Mouse (Mus musculus) liver, embryonic 12.5 days (tissue): ENCODE results near the gene Rbm19. TPM values are rescaled to one million over a fixed set of nuclear protein-coding genes. Genes with fewer than 3 reads are reported as not detected.

Experiments used
- ATAC-seq: fragments of 200-750 bp; cut with Nextera tagmentation; 2 replicates; pipeline ENCODE4 v1.8.0; 2017; ENCODE audit warnings: moderate number of reproducible peaks, mild to moderate bottlenecking, moderate library complexity
- H3K27ac ChIP-seq: fragments of 300-500 bp; sonication (generic); 2 replicates; pipeline ENCODE4 v1.5.1; 2016; ENCODE audit warnings: mild to moderate bottlenecking
- H3K27me3 ChIP-seq: fragments of 300-500 bp; sonication (generic); replicated peaks from 2 replicates; pipeline ENCODE4 v1.6.1; 2016; ENCODE audit warnings: mild to moderate bottlenecking, moderate library complexity
- H3K36me3 ChIP-seq: fragments of 300-500 bp; sonication (generic); 2 replicates; pipeline ENCODE4 v1.6.1; 2016; ENCODE audit warnings: mild to moderate bottlenecking, moderate library complexity
- H3K4me1 ChIP-seq: fragments of 300-500 bp; sonication (generic); 2 replicates; pipeline ENCODE4 v1.6.1; 2016
- H3K4me2 ChIP-seq: fragments of 300-500 bp; sonication (generic); 2 replicates; pipeline ENCODE4 v1.6.1; 2016; ENCODE audit warnings: mild to moderate bottlenecking, moderate library complexity
- H3K4me3 ChIP-seq: fragments of 300-500 bp; sonication (generic); 2 replicates; pipeline ENCODE4 v1.5.1; 2016; ENCODE audit warnings: mild to moderate bottlenecking, moderate library complexity
- H3K9ac ChIP-seq: fragments of 300-500 bp; sonication (generic); 2 replicates; pipeline ENCODE4 v1.6.1; 2016; ENCODE audit warnings: mild to moderate bottlenecking, moderate library complexity
- H3K9me3 ChIP-seq: fragments of 300-500 bp; sonication (generic); replicated peaks from 2 replicates; pipeline ENCODE4 v1.6.1; 2016; ENCODE audit warnings: mild to moderate bottlenecking, moderate library complexity
- WGBS: fragments of 180-500 bp; shearing (Covaris S2); methylation state at CpG from one replicate; pipeline ENCODE4 v1.1.7; 2016; ENCODE audit not compliant: insufficient replicate concordance; 5-methylcytosine and 5-hydroxymethylcytosine counted together
- polyA plus RNA-seq: library from polyadenylated mRNA; unstranded; fragments of >200 nt; fragmentation: Nextera tagmentation; extraction: Ambion mirVana; gene quantifications from 2 replicates; pipeline ENCODE4 v1.2.1, GENCODE M21; 2016

Gene Rbm19
- polyA plus RNA-seq, 1 experiment from 2014 or later = 30.2 TPM

GRCm38 (mm10) chr5:120214511-120214910, 98.2 kb downstream of the Rbm19 start:
- Histone ChIP-seq H3K4me1 (peaks cover 6% of the 10 kb centered on the region; the same call in 1 of the 2 replicates), H3K36me3 (no peaks in the 10 kb centered on the region), H3K4me2 (no peak overlapping the region), H3K27ac (no peak overlapping the region), H3K9me3 (no peaks in the 10 kb centered on the region), H3K4me3 (no peak overlapping the region), H3K9ac (no peak overlapping the region), H3K27me3 (peaks cover 37% of the 10 kb centered on the region)
- ATAC-seq = no peak
- 44% methylated on average over 3 of the region's 3 CpGs for WGBS

DNA sequence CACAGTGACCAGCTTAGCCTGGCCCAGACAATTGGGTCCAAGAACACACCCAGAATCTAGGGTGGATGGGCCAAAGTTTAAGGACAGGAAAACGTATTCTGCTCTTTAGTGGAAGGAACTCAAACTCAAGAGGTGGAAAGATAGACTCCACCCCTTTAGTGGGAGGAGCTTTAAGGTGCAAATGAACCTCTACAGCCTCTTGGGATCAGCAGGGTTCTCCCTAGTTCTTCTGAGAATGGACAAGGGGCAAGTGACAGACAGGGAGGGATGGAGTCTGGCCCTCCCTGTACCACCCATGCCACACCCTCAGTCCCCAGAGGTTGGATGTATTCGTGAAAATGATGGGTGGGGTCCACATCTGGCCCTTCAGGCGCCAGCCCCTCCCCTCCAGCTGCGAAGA, 105.0 kb downstream of the Rbm19 start:
- 0 out of 2 replicates have a peak, but pooled peaks have one; percentile 32 for ATAC-seq
- Histone ChIP-seq H3K9ac (no peak overlapping the region), H3K27ac (no peak overlapping the region), H3K9me3 (no peaks in the 10 kb centered on the region), H3K27me3 (peaks cover 44% of the 10 kb centered on the region), H3K4me2 (no peak overlapping the region), H3K4me1 (0 out of 2 replicates have a peak, but pooled peaks cover 3% of the 10 kb centered on the region), H3K4me3 (no peak overlapping the region), H3K36me3 (no peaks in the 10 kb centered on the region)
- WGBS = 9% methylated on average over 4 of the region's 4 CpGs

DNA sequence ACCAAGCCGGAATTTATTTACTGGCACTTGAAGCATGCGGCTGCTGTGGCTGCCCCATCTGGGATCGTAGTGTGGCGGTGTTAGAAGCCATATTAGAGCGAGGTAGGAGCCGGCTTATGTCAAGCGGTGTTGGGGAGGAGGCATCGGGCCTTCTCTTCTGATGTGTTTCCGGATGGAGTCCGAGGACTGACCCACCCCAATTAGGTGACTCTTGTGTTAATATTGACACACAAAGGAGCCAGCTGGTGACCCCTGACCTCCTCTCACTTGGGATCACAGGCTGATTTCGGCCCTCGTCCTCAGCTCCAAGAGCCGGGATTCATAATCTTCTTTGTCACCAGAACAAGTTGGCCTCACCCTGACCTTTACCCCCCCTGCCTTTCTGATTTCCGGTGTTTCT, 109.1 kb downstream of the Rbm19 start:
- H3K27ac ChIP-seq = no peak overlapping the region
- H3K4me3 ChIP-seq = no peak overlapping the region
- H3K4me2 ChIP-seq = no peak overlapping the region
- no peak; the same call in 1 of the 2 replicates for ATAC-seq
- peaks cover 41% of the 10 kb centered on the region for H3K27me3 ChIP-seq
- 68% methylated on average over 14 of the region's 14 CpGs for WGBS
- no peaks in the 10 kb centered on the region for H3K9me3 ChIP-seq
- no peak overlapping the region for H3K9ac ChIP-seq
- H3K36me3 ChIP-seq = no peaks in the 10 kb centered on the region
- peaks cover 8% of the 10 kb centered on the region; the same call in 1 of the 2 replicates for H3K4me1 ChIP-seq

- H3K9me3 ChIP-seq = no peaks in the 10 kb centered on the region
- H3K9ac ChIP-seq = no peak overlapping the region
- 0 out of 2 replicates have a peak overlapping the region, but pooled peaks have one; percentile 17 for H3K4me2 ChIP-seq
- no peak overlapping the region for H3K27ac ChIP-seq
- 51% methylated on average over 20 of the region's 20 CpGs for WGBS
- H3K27me3 ChIP-seq = peaks cover 34% of the 10 kb centered on the region
- H3K4me1 ChIP-seq = peaks cover 12% of the 10 kb centered on the region
- ATAC-seq = 0 out of 2 replicates have a peak, but pooled peaks have one; percentile 40
- no peaks in the 10 kb centered on the region for H3K36me3 ChIP-seq
- no peak overlapping the region for H3K4me3 ChIP-seq
These were observed 112.5 kb downstream of the Rbm19 start for GRCm38 (mm10) chr5:120228613-120229409.

DNA sequence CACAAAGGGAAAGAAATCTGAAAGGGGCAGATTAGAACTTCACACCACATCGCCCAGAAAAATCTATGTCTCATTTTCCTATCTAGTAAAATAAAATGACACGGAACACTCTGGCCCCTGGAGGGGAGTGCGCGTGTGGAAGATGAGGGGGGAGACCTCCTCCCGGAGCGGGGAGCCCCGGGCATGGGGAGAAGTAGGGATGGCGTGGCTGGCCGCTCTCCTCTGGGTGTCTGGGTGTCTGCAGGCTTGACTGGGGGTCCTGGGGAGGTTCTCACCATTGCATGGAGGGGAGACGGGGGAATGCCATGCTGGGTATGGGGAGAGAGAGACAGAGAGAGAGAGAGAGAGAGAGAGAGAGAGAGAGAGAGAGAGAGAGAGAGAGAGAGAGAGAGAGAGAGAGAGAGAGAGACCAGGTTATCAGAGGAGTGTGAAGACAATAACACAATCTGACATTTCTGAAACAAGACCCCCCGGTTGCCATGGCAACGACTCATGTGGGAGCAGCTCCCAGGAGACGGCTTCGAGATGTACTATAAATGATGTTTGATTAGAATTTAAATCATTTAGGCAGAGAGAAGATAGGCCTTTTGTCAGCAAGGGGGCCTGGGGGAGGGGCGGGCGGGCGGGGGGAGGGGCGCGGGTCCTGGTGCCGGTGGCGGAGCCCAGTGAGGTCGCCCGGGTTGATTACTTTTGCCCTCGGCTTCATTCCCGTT, 115.3 kb downstream of the Rbm19 start:
- 12% methylated on average over 25 of the region's 25 CpGs for WGBS
- Histone ChIP-seq H3K9me3 (no peaks in the 10 kb centered on the region), H3K9ac (no peak overlapping the region), H3K36me3 (no peaks in the 10 kb centered on the region), H3K4me1 (peaks cover 9% of the 10 kb centered on the region), H3K4me2 (peak overlapping the region; percentile 32), H3K4me3 (no peak overlapping the region), H3K27ac (no peak overlapping the region), H3K27me3 (peaks cover 41% of the 10 kb centered on the region)
- ATAC-seq = no peak

- WGBS = 38% methylated on average over 5 of the region's 5 CpGs
- Histone ChIP-seq H3K9me3 (no peaks in the 10 kb centered on the region), H3K36me3 (no peaks in the 10 kb centered on the region), H3K27me3 (peaks cover 61% of the 10 kb centered on the region), H3K4me3 (no peak overlapping the region), H3K4me1 (peaks cover 3% of the 10 kb centered on the region), H3K9ac (no peak overlapping the region), H3K4me2 (no peak overlapping the region), H3K27ac (no peak overlapping the region)
- no peak for ATAC-seq
These were observed 118.9 kb downstream of the Rbm19 start for GRCm38 (mm10) chr5:120235147-120235546.

GRCm38 (mm10) chr5:120235571-120235970, 119.3 kb downstream of the Rbm19 start:
- H3K27ac ChIP-seq = no peak overlapping the region
- 61% methylated on average over 11 of the region's 11 CpGs for WGBS
- peaks cover 3% of the 10 kb centered on the region for H3K4me1 ChIP-seq
- no peaks in the 10 kb centered on the region for H3K9me3 ChIP-seq
- H3K27me3 ChIP-seq = peaks cover 61% of the 10 kb centered on the region
- no peak overlapping the region for H3K4me2 ChIP-seq
- H3K36me3 ChIP-seq = no peaks in the 10 kb centered on the region
- no peak overlapping the region for H3K4me3 ChIP-seq
- no peak for ATAC-seq
- H3K9ac ChIP-seq = no peak overlapping the region

DNA sequence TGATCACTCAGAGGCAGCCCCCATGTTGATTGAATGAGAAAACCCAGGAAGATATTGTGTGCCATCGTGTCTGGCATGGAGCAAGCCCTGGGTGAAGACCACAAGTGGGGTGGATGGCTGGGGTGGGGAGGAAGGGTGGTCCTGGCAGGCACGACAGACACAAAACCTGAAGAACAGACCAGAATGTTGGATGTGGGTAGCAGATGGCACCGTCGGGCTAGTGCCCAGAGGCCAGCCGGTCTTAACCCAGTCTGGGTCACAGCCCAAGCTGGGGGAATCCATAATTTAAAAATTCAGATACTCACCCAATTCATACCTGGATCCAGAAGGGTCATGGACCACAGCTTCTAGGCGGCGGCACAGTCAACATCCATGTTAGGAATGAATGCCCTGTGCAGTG, 123.8 kb downstream of the Rbm19 start:
- ATAC-seq = no peak
- H3K9ac ChIP-seq = no peak overlapping the region
- H3K4me1 ChIP-seq = no peaks in the 10 kb centered on the region
- no peak overlapping the region for H3K27ac ChIP-seq
- no peak overlapping the region for H3K4me2 ChIP-seq
- H3K27me3 ChIP-seq = peaks cover 72% of the 10 kb centered on the region
- no peaks in the 10 kb centered on the region for H3K9me3 ChIP-seq
- no peaks in the 10 kb centered on the region for H3K36me3 ChIP-seq
- H3K4me3 ChIP-seq = no peak overlapping the region
- WGBS = 71% methylated on average over 7 of the region's 7 CpGs

DNA sequence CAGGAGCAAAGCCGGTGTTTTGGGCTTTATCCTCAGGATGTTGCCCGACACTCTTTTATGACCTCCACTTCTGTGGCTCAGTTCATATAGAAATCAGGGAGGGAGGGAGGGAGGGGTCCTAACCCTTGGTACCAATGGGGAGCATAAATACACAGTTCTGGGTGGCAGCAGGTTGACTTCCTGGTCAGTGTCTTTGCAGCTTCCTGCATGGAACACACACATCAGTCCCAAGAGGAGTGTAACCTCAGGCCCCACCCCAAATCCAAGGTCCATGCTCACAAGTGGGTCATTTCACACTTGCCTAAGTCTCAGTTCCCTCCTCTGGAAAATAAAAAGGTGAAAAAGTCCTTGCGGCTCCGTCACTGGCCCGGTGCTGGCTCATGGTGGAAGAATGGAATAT, 129.1 kb downstream of the Rbm19 start:
- 46% methylated on average over 5 of the region's 5 CpGs for WGBS
- no peaks in the 10 kb centered on the region for H3K4me1 ChIP-seq

More for the DNA sequence above, 129.1 kb downstream of the Rbm19 start:
- Histone ChIP-seq H3K9ac (no peak overlapping the region), H3K36me3 (no peaks in the 10 kb centered on the region), H3K4me3 (no peak overlapping the region), H3K4me2 (no peak overlapping the region), H3K9me3 (no peaks in the 10 kb centered on the region), H3K27me3 (peaks cover 77% of the 10 kb centered on the region), H3K27ac (no peak overlapping the region)
- ATAC-seq = no peak
